Mouse (Mus musculus): ENCODE measurements around the gene Slc20a1.

GRCm38 (mm10) chr2:129211255-129211654 lies 12.7 kb downstream of the Slc20a1 start:
- TF ChIP-seq MAFK (IDR thresholded peaks at IDR 0.05; ENCODE audit: insufficient read depth, low read depth, low read length) (no peak), CHD2 (IDR thresholded peaks at IDR 0.05; ENCODE audit: low read depth, low read length) (no peak), ZC3H11A (IDR thresholded peaks at IDR 0.05; ENCODE audit: borderline replicate concordance, low read depth, low read length) (no peak), ZNF384 (IDR thresholded peaks at IDR 0.05; ENCODE audit: low read depth, low read length) (no peak), HCFC1 (IDR thresholded peaks at IDR 0.05; ENCODE audit: borderline replicate concordance, insufficient read depth, low read length) (no peak)

Data from ES-E14 (cell line).